Mouse (Mus musculus): ENCODE measurements around the gene Mef2a. TPM values are rescaled to one million over a fixed set of nuclear protein-coding genes. Genes with fewer than 3 reads are reported as not detected.

Mef2a gene
- polyA plus RNA-seq, 1 experiment from 2014 or later, result 43.8 TPM

GRCm38 (mm10) chr7:67228390-67228789 lies 144.3 kb downstream of the Mef2a start:
- peaks cover 20% of the 10 kb centered on the region for H3K4me1 ChIP-seq (replicated peaks; ENCODE audit: control insufficient read depth, insufficient read depth, low read length)
- H3K27me3 ChIP-seq (replicated peaks; ENCODE audit: control insufficient read depth, insufficient read depth, low read length), result no peaks in the 10 kb centered on the region
- no peak overlapping the region for H3K4me3 ChIP-seq (replicated peaks; ENCODE audit: low read length)
- no peak overlapping the region for H3K9ac ChIP-seq (replicated peaks; ENCODE audit: low read depth, low read length)
- H3K27ac ChIP-seq (ENCODE audit: low read length), result no peak overlapping the region
- 57% methylated on average over 3 of the region's 3 CpGs for WGBS
- H3K36me3 ChIP-seq (ENCODE audit: control insufficient read depth, insufficient read depth), result peaks cover 11% of the 10 kb centered on the region; the same call in 1 of the 2 replicates
- no peaks in the 10 kb centered on the region for H3K9me3 ChIP-seq (ENCODE audit: control insufficient read depth, low read length)
- no peak for ATAC-seq
- no peak overlapping the region for H3K4me2 ChIP-seq (ENCODE audit: low read length)

DNA sequence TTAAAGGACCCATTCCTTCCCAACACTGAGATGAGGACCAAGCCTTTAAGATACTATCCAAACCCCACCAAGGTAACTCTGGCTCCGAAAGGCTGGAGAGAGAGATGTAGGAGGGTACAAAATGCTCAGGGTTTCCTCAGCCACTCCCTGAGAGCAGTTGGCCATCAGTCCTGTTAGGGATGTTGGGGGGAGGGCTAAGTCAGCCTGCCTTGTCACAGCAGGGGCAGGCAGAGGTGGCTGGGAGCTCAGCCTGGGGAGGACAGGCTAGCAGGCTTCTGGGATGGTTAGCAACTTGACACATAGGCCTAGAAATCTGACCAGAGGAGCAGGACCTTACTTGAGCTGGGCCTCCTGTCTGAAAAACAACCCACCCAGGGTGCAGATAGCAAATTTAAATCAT lies 145.1 kb downstream of the Mef2a start:
- no peaks in the 10 kb centered on the region for H3K27me3 ChIP-seq (replicated peaks; ENCODE audit: control insufficient read depth, insufficient read depth, low read length)
- no peak overlapping the region for H3K4me3 ChIP-seq (replicated peaks; ENCODE audit: low read length)
- no peak overlapping the region for H3K27ac ChIP-seq (ENCODE audit: low read length)
- peaks cover 27% of the 10 kb centered on the region for H3K4me1 ChIP-seq (replicated peaks; ENCODE audit: control insufficient read depth, insufficient read depth, low read length)
- H3K36me3 ChIP-seq (ENCODE audit: control insufficient read depth, insufficient read depth), result peaks cover 11% of the 10 kb centered on the region; the same call in 1 of the 2 replicates
- no peak for ATAC-seq
- no peak overlapping the region for H3K9ac ChIP-seq (replicated peaks; ENCODE audit: low read depth, low read length)
- no peak overlapping the region for H3K4me2 ChIP-seq (ENCODE audit: low read length)
- 83% methylated on average over 1 of the region's 1 CpGs for WGBS
- H3K9me3 ChIP-seq (ENCODE audit: control insufficient read depth, low read length), result no peaks in the 10 kb centered on the region

DNA sequence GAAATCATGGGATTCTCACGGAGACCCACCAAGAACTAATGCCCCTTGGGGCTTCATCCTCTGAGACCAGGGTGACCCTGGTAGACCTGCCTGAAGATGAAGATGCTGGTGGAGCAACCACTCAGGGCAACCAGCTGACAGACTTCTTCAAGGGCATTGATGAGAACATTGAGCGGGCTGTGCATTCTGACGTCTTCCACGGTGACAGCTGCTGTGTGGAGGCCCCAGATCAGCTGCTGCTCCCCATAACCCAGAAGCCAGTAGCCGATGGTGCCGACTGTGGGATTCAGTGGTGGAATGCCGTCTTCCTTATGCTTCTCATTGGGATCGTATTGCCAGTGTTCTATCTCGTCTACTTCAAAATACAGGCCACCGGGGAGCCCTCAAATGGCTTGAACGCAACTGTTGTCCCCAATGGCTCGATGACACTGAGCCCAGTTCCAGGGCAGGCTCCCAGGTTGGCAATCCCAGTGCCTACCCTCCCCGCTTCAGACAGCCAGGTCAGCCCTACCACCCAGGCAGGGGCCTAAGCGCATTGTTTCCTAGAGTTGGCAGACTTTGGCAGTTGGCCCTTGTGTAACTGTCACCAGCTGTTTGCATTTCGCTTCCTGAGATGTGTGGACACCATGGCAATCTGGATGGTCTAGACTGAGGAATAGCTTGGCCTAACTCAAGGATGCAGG lies 146.6 kb downstream of the Mef2a start:
- H3K4me1 ChIP-seq (replicated peaks; ENCODE audit: control insufficient read depth, insufficient read depth, low read length), result peaks cover 32% of the 10 kb centered on the region
- no peak overlapping the region for H3K4me3 ChIP-seq (replicated peaks; ENCODE audit: low read length)
- WGBS, result 93% methylated on average over 15 of the region's 15 CpGs
- no peak overlapping the region for H3K27ac ChIP-seq (ENCODE audit: low read length)
- ATAC-seq, result no peak
- H3K36me3 ChIP-seq (ENCODE audit: control insufficient read depth, insufficient read depth), result peaks cover 7% of the 10 kb centered on the region; the same call in 1 of the 2 replicates
- H3K27me3 ChIP-seq (replicated peaks; ENCODE audit: control insufficient read depth, insufficient read depth, low read length), result no peaks in the 10 kb centered on the region
- H3K9ac ChIP-seq (replicated peaks; ENCODE audit: low read depth, low read length), result no peak overlapping the region
- no peak overlapping the region for H3K4me2 ChIP-seq (ENCODE audit: low read length)
- H3K9me3 ChIP-seq (ENCODE audit: control insufficient read depth, low read length), result no peaks in the 10 kb centered on the region

- Histone ChIP-seq H3K4me1 (replicated peaks; ENCODE audit: control insufficient read depth, insufficient read depth, low read length) (peaks cover 22% of the 10 kb centered on the region), H3K4me3 (replicated peaks; ENCODE audit: low read length) (peak within 1 kb of the TSS; percentile 87), H3K27me3 (replicated peaks; ENCODE audit: control insufficient read depth, insufficient read depth, low read length) (no peaks in the 10 kb centered on the region), H3K4me2 (ENCODE audit: low read length) (peak within 1 kb of the TSS; percentile 92), H3K9ac (replicated peaks; ENCODE audit: low read depth, low read length) (peak within 1 kb of the TSS; percentile 87), H3K9me3 (ENCODE audit: control insufficient read depth, low read length) (no peaks in the 10 kb centered on the region), H3K27ac (ENCODE audit: low read length) (no peak within 1 kb of the TSS; the same call in 1 of the 2 replicates), H3K36me3 (ENCODE audit: control insufficient read depth, insufficient read depth) (peaks cover 7% of the 10 kb centered on the region; the same call in 1 of the 2 replicates)
- 4% methylated on average over 31 of the region's 31 CpGs for WGBS
- ATAC-seq, result peak; percentile 98
Observed at GRCm38 (mm10) chr7:67222220-67222862, 150.3 kb downstream of the Mef2a start, which contains the start of gene Lysmd4. Lysmd4 (plus strand) TSS chr7:67222544.

- H3K4me3 ChIP-seq (replicated peaks; ENCODE audit: low read length), result no peak overlapping the region
- 78% methylated on average over 3 of the region's 3 CpGs for WGBS
Observed at GRCm38 (mm10) chr7:67217025-67217424, 155.6 kb downstream of the Mef2a start.

DNA sequence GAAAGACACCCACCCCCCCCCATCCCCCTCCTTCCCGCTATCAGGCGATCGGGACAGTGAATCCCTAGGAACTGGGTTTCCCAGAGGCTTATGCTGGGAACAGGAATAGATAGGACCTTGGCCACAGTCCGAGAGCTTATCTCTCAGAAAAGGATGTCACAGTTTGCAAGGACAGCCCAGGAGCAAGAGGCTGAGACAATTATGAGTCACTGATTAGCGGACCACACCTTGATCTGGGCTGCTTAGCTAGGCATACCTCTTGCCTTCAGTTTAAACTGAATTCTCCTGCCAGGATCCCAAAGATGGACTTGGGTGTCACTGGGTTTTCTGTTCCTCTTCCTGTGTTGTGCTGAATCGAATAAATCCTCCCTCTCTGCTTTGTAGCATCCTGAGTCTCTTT lies 156.3 kb downstream of the Mef2a start:
- 90% methylated on average over 6 of the region's 6 CpGs for WGBS
- Histone ChIP-seq H3K4me2 (ENCODE audit: low read length) (no peak overlapping the region), H3K9me3 (ENCODE audit: control insufficient read depth, low read length) (no peaks in the 10 kb centered on the region), H3K27ac (ENCODE audit: low read length) (no peak overlapping the region), H3K36me3 (ENCODE audit: control insufficient read depth, insufficient read depth) (no peaks in the 10 kb centered on the region), H3K4me3 (replicated peaks; ENCODE audit: low read length) (no peak overlapping the region), H3K27me3 (replicated peaks; ENCODE audit: control insufficient read depth, insufficient read depth, low read length) (no peaks in the 10 kb centered on the region), H3K9ac (replicated peaks; ENCODE audit: low read depth, low read length) (no peak overlapping the region), H3K4me1 (replicated peaks; ENCODE audit: control insufficient read depth, insufficient read depth, low read length) (no peaks in the 10 kb centered on the region)
- ATAC-seq, result no peak

More at GRCm38 (mm10) chr7:67217025-67217424, 155.6 kb downstream of the Mef2a start:
- H3K27me3 ChIP-seq (replicated peaks; ENCODE audit: control insufficient read depth, insufficient read depth, low read length), result no peaks in the 10 kb centered on the region
- H3K4me2 ChIP-seq (ENCODE audit: low read length), result no peak overlapping the region
- no peak for ATAC-seq
- H3K27ac ChIP-seq (ENCODE audit: low read length), result no peak overlapping the region
- H3K9me3 ChIP-seq (ENCODE audit: control insufficient read depth, low read length), result no peaks in the 10 kb centered on the region
- H3K36me3 ChIP-seq (ENCODE audit: control insufficient read depth, insufficient read depth), result no peaks in the 10 kb centered on the region
- H3K4me1 ChIP-seq (replicated peaks; ENCODE audit: control insufficient read depth, insufficient read depth, low read length), result peaks cover 2% of the 10 kb centered on the region; the same call in 1 of the 2 replicates
- no peak overlapping the region for H3K9ac ChIP-seq (replicated peaks; ENCODE audit: low read depth, low read length)

- Histone ChIP-seq H3K27ac (ENCODE audit: low read length) (no peak overlapping the region), H3K27me3 (replicated peaks; ENCODE audit: control insufficient read depth, insufficient read depth, low read length) (no peaks in the 10 kb centered on the region), H3K9ac (replicated peaks; ENCODE audit: low read depth, low read length) (no peak overlapping the region), H3K4me2 (ENCODE audit: low read length) (no peak overlapping the region), H3K36me3 (ENCODE audit: control insufficient read depth, insufficient read depth) (no peaks in the 10 kb centered on the region), H3K9me3 (ENCODE audit: control insufficient read depth, low read length) (no peaks in the 10 kb centered on the region), H3K4me3 (replicated peaks; ENCODE audit: low read length) (no peak overlapping the region), H3K4me1 (replicated peaks; ENCODE audit: control insufficient read depth, insufficient read depth, low read length) (no peaks in the 10 kb centered on the region)
- no peak for ATAC-seq
- WGBS, result 88% methylated on average over 1 of the region's 1 CpGs
Observed at GRCm38 (mm10) chr7:67213589-67213988, 159.1 kb downstream of the Mef2a start.

- no peak for ATAC-seq
- Histone ChIP-seq H3K4me2 (ENCODE audit: low read length) (no peak overlapping the region), H3K27ac (ENCODE audit: low read length) (no peak overlapping the region), H3K9me3 (ENCODE audit: control insufficient read depth, low read length) (no peaks in the 10 kb centered on the region), H3K27me3 (replicated peaks; ENCODE audit: control insufficient read depth, insufficient read depth, low read length) (no peaks in the 10 kb centered on the region), H3K36me3 (ENCODE audit: control insufficient read depth, insufficient read depth) (no peaks in the 10 kb centered on the region), H3K4me1 (replicated peaks; ENCODE audit: control insufficient read depth, insufficient read depth, low read length) (no peaks in the 10 kb centered on the region), H3K4me3 (replicated peaks; ENCODE audit: low read length) (no peak overlapping the region), H3K9ac (replicated peaks; ENCODE audit: low read depth, low read length) (no peak overlapping the region)
- WGBS, result 47% methylated on average over 4 of the region's 4 CpGs
Observed at GRCm38 (mm10) chr7:67211971-67212370, 160.7 kb downstream of the Mef2a start.

DNA sequence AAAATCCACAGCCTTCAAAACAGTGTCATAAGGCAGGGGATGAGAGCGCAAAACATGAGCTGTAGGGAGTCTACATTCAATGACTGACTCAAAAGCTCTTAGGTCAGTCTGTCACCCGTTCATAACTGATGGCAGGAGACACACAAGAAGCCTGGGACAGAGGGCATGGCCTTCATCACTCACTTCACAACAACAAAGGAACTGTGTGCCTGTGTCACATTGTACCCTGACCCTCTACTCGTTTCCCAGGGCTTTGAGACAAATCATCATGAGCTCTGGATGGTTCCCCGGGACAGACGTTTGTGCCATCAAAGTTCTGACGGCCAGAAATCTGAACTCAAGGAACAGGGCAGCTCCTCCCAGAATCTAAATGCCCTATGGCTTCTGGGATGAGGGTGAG lies 161.3 kb downstream of the Mef2a start:
- Histone ChIP-seq H3K4me2 (ENCODE audit: low read length) (no peak overlapping the region), H3K9me3 (ENCODE audit: control insufficient read depth, low read length) (no peaks in the 10 kb centered on the region), H3K27me3 (replicated peaks; ENCODE audit: control insufficient read depth, insufficient read depth, low read length) (no peaks in the 10 kb centered on the region), H3K4me1 (replicated peaks; ENCODE audit: control insufficient read depth, insufficient read depth, low read length) (no peaks in the 10 kb centered on the region), H3K9ac (replicated peaks; ENCODE audit: low read depth, low read length) (no peak overlapping the region), H3K27ac (ENCODE audit: low read length) (no peak overlapping the region), H3K36me3 (ENCODE audit: control insufficient read depth, insufficient read depth) (no peaks in the 10 kb centered on the region), H3K4me3 (replicated peaks; ENCODE audit: low read length) (no peak overlapping the region)
- 75% methylated on average over 6 of the region's 6 CpGs for WGBS
- no peak for ATAC-seq
